Mouse (Mus musculus) c-Kit-positive CD71-negative TER-119-negative erythroid progenitor cells, embryonic 14.5 days (primary cell): ENCODE results near the gene Snca.
A peak's percentile ranks its signal among the peaks of the same experiment; 100 is the strongest.

Experiments used
- DNase-seq: peaks from one replicate; pipeline ENCODE4 v3.0.0-alpha.2; 2013; ENCODE audit warnings: low read depth

The Snca gene

GRCm38 (mm10) chr6:60829282-60829891 lies at the start of gene Snca:
Gene Snca (minus strand): TSS chr6:60829855.
- no peak for DNase-seq

GRCm38 (mm10) chr6:60870126-60870525 lies 40.5 kb upstream of the Snca start:
- no peak for DNase-seq

- no peak for DNase-seq
These were observed 26.9 kb upstream of the Snca start for GRCm38 (mm10) chr6:60856599-60856998.

- no peak for DNase-seq
These were observed 22.0 kb upstream of the Snca start for GRCm38 (mm10) chr6:60851690-60852089.

GRCm38 (mm10) chr6:60828429-60829264 lies 1.0 kb downstream of the Snca start:
- DNase-seq = peak; percentile 22

GRCm38 (mm10) chr6:60828047-60828428 lies 1.6 kb downstream of the Snca start:
- DNase-seq = peak; percentile 35

- DNase-seq = no peak
These were observed 2.4 kb downstream of the Snca start for GRCm38 (mm10) chr6:60827290-60827689.

- no peak for DNase-seq
These were observed 10.4 kb downstream of the Snca start for GRCm38 (mm10) chr6:60819272-60819671.

GRCm38 (mm10) chr6:60813516-60813915 lies 16.1 kb downstream of the Snca start:
- no peak for DNase-seq

GRCm38 (mm10) chr6:60798266-60798665 lies 31.4 kb downstream of the Snca start:
- DNase-seq = no peak

GRCm38 (mm10) chr6:60793659-60794365 lies 35.8 kb downstream of the Snca start:
- no peak for DNase-seq

- DNase-seq = no peak
These were observed 42.7 kb downstream of the Snca start for GRCm38 (mm10) chr6:60786955-60787354.

- no peak for DNase-seq
These were observed 57.8 kb downstream of the Snca start for GRCm38 (mm10) chr6:60771899-60772298.

- no peak for DNase-seq
These were observed 64.0 kb downstream of the Snca start for GRCm38 (mm10) chr6:60765696-60766095.

- DNase-seq = no peak
These were observed 66.8 kb downstream of the Snca start for GRCm38 (mm10) chr6:60762864-60763263.

- DNase-seq = no peak
These were observed 67.9 kb downstream of the Snca start for GRCm38 (mm10) chr6:60761710-60762109.

GRCm38 (mm10) chr6:60754975-60755374 lies 74.7 kb downstream of the Snca start:
- DNase-seq = no peak

GRCm38 (mm10) chr6:60745965-60746364 lies 83.7 kb downstream of the Snca start:
- DNase-seq = no peak

GRCm38 (mm10) chr6:60741427-60742071 lies 88.1 kb downstream of the Snca start:
- no peak for DNase-seq

- DNase-seq = no peak
These were observed 89.9 kb downstream of the Snca start for GRCm38 (mm10) chr6:60739776-60740175.

GRCm38 (mm10) chr6:60731164-60731563 lies 98.5 kb downstream of the Snca start:
- no peak for DNase-seq

GRCm38 (mm10) chr6:60724110-60724829 lies 105.4 kb downstream of the Snca start:
- DNase-seq = no peak
